Mouse (Mus musculus): ENCODE measurements at regions not wholly inside any gene's neighbourhood (a gene's known extent, or its start where the extent isn't known, plus 50 kb on each side); places are given as distances from the start of the nearest gene placed in this dataset.

GRCm38 (mm10) chr6:50009856-50010255 lies 100.2 kb upstream of the Mpp6 start:
- 72% methylated on average over 5 of the region's 5 CpGs for WGBS
- Histone ChIP-seq H3K27me3 (ENCODE audit: control insufficient read depth, insufficient read depth, low read length) (no peaks in the 10 kb centered on the region), H3K4me3 (ENCODE audit: low read depth, low read length) (no peak overlapping the region), H3K9me3 (ENCODE audit: control insufficient read depth, low read length) (no peaks in the 10 kb centered on the region), H3K4me2 (no peak overlapping the region), H3K27ac (ENCODE audit: low read depth, low read length) (no peak overlapping the region), H3K36me3 (ENCODE audit: control insufficient read depth, insufficient read depth, low read length) (no peaks in the 10 kb centered on the region), H3K4me1 (ENCODE audit: control insufficient read depth, insufficient read depth, low read length) (no peaks in the 10 kb centered on the region), H3K9ac (ENCODE audit: low read length) (no peak overlapping the region)
- no peak for ATAC-seq (ENCODE audit: low FRiP score)
- DNase-seq (ENCODE audit: low spot score, missing footprints), result no peak

DNA sequence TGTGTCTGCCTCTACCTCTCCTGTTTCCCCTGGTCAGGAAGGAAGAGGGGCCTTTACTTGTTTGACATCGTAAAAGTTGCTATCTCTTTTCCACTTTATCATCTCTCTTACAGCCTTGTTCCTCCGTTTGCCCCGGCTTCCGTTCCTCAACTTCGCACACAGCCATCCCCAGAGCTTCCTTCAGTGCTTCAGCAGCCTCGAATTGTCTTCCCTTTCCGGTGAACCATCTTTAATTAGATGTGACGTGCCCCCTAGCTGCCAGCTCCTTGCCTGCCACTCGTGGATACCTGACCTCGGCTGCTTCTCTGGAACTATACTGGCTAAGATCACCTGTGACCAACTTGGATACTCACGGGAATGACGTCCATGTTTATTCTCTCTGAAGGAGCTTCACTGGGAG lies 99.0 kb upstream of the Mpp6 start:
- Histone ChIP-seq H3K9me3 (ENCODE audit: control insufficient read depth, low read length) (no peaks in the 10 kb centered on the region), H3K9ac (ENCODE audit: low read length) (no peak overlapping the region), H3K27ac (ENCODE audit: low read depth, low read length) (no peak overlapping the region), H3K4me1 (ENCODE audit: control insufficient read depth, insufficient read depth, low read length) (no peaks in the 10 kb centered on the region), H3K4me3 (ENCODE audit: low read depth, low read length) (no peak overlapping the region), H3K36me3 (ENCODE audit: control insufficient read depth, insufficient read depth, low read length) (no peaks in the 10 kb centered on the region), H3K27me3 (ENCODE audit: control insufficient read depth, insufficient read depth, low read length) (no peaks in the 10 kb centered on the region), H3K4me2 (no peak overlapping the region)
- 86% methylated on average over 12 of the region's 12 CpGs for WGBS
- ATAC-seq (ENCODE audit: low FRiP score), result no peak
- DNase-seq (ENCODE audit: low spot score, missing footprints), result no peak

DNA sequence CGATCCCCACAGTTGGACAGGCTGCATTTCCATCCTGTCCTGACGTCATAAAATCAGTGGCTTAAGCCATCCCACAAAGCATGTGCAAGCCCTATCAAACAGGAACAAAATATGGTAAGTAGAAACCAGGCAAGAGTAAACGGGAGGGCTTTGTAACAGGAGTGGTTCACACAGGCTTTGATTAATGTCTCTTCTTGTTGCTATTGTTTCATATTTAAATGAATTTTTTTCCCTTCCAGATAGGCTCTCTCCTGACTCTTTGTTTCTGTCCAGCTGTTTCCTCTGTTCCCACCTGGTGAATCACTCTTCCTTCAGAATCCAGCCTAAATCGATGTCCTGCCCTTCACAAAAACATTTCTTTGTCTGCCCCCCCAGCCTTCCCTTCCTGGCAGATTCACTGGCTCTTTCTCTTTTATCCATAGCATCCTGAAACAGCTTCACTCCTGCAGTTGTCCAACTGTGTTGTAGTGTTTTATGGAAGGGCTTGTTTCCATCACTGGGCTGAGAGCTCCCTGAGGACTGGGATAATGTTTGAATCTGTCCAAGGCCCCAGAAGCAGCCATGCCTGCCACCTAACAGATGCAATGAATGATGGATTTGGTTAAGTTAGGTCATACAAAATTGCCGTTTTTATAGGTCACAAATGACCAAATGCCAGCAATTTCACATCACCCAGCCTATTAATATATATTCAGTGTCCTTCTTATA lies 98.1 kb upstream of the Mpp6 start:
- no peak overlapping the region for H3K9ac ChIP-seq (ENCODE audit: low read length)

GRCm38 (mm10) chr6:50013067-50013466 lies 97.0 kb upstream of the Mpp6 start:
- ATAC-seq (ENCODE audit: low FRiP score), result no peak
- WGBS, result 87% methylated on average over 5 of the region's 5 CpGs
- no peak overlapping the region for H3K27ac ChIP-seq (ENCODE audit: low read depth, low read length)
- H3K4me3 ChIP-seq (ENCODE audit: low read depth, low read length), result no peak overlapping the region
- no peaks in the 10 kb centered on the region for H3K27me3 ChIP-seq (ENCODE audit: control insufficient read depth, insufficient read depth, low read length)
- no peak for DNase-seq (ENCODE audit: low spot score, missing footprints)
- H3K4me2 ChIP-seq, result no peak overlapping the region
- no peak overlapping the region for H3K9ac ChIP-seq (ENCODE audit: low read length)
- no peaks in the 10 kb centered on the region for H3K36me3 ChIP-seq (ENCODE audit: control insufficient read depth, insufficient read depth, low read length)
- H3K4me1 ChIP-seq (ENCODE audit: control insufficient read depth, insufficient read depth, low read length), result no peaks in the 10 kb centered on the region
- H3K9me3 ChIP-seq (ENCODE audit: control insufficient read depth, low read length), result no peaks in the 10 kb centered on the region

More for the DNA sequence above, 98.1 kb upstream of the Mpp6 start:
- DNase-seq (ENCODE audit: low spot score, missing footprints), result no peak
- no peak overlapping the region for H3K27ac ChIP-seq (ENCODE audit: low read depth, low read length)
- H3K9me3 ChIP-seq (ENCODE audit: control insufficient read depth, low read length), result no peaks in the 10 kb centered on the region
- no peak overlapping the region for H3K4me3 ChIP-seq (ENCODE audit: low read depth, low read length)
- no peak overlapping the region for H3K4me2 ChIP-seq
- H3K4me1 ChIP-seq (ENCODE audit: control insufficient read depth, insufficient read depth, low read length), result no peaks in the 10 kb centered on the region
- ATAC-seq (ENCODE audit: low FRiP score), result no peak
- WGBS, result 68% methylated on average over 5 of the region's 5 CpGs
- H3K27me3 ChIP-seq (ENCODE audit: control insufficient read depth, insufficient read depth, low read length), result no peaks in the 10 kb centered on the region
- no peaks in the 10 kb centered on the region for H3K36me3 ChIP-seq (ENCODE audit: control insufficient read depth, insufficient read depth, low read length)

- H3K27ac ChIP-seq (ENCODE audit: low read depth, low read length), result no peak overlapping the region
- H3K9ac ChIP-seq (ENCODE audit: low read length), result no peak overlapping the region
- H3K27me3 ChIP-seq (ENCODE audit: control insufficient read depth, insufficient read depth, low read length), result no peaks in the 10 kb centered on the region
- no peaks in the 10 kb centered on the region for H3K9me3 ChIP-seq (ENCODE audit: control insufficient read depth, low read length)
- H3K36me3 ChIP-seq (ENCODE audit: control insufficient read depth, insufficient read depth, low read length), result no peaks in the 10 kb centered on the region
- no peaks in the 10 kb centered on the region for H3K4me1 ChIP-seq (ENCODE audit: control insufficient read depth, insufficient read depth, low read length)
- ATAC-seq (ENCODE audit: low FRiP score) (no peak), DNase-seq (ENCODE audit: low spot score, missing footprints) (no peak)
- H3K4me2 ChIP-seq, result no peak overlapping the region
- 89% methylated on average over 7 of the region's 7 CpGs for WGBS
- no peak overlapping the region for H3K4me3 ChIP-seq (ENCODE audit: low read depth, low read length)
Measured at GRCm38 (mm10) chr6:50013842-50014241, 96.2 kb upstream of the Mpp6 start.

GRCm38 (mm10) chr6:50027981-50028380 lies 82.1 kb upstream of the Mpp6 start:
- WGBS, result 91% methylated on average over 6 of the region's 6 CpGs
- H3K4me1 ChIP-seq (ENCODE audit: control insufficient read depth, insufficient read depth, low read length), result no peaks in the 10 kb centered on the region
- H3K9me3 ChIP-seq (ENCODE audit: control insufficient read depth, low read length), result no peaks in the 10 kb centered on the region

DNA sequence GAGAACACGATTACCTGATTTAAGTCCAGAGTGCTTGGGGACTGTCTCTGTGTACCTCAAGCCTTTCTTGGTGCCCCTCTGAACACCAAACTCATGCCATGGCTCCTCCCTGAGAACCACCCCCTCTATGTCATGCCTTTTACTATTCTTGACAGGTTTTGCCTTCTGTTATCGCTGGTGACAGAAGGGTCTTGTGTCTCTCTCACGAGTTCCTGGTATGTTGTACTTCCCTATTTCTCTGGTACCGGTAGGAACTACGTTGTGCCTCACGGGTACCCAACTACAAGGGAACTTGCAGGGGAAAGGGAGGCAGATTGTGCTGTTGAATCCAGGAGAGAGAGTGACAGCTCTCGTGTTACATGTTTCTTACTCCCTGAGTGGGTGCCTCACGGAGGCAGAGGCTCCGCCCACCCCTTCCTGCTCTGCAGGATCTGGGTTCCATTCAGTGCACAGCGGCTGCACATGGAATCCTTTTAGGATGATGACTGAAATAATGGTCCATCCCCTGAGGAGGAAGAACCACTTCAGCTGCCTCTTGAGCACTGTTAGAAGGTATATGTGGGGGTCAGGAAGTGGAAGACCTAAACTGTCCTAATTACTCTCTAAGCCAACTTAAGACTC lies 80.0 kb upstream of the Mpp6 start:
- WGBS, result 70% methylated on average over 10 of the region's 10 CpGs
- Histone ChIP-seq H3K9me3 (ENCODE audit: control insufficient read depth, low read length) (no peaks in the 10 kb centered on the region), H3K27me3 (ENCODE audit: control insufficient read depth, insufficient read depth, low read length) (no peaks in the 10 kb centered on the region), H3K4me1 (ENCODE audit: control insufficient read depth, insufficient read depth, low read length) (no peaks in the 10 kb centered on the region), H3K36me3 (ENCODE audit: control insufficient read depth, insufficient read depth, low read length) (no peaks in the 10 kb centered on the region), H3K4me3 (ENCODE audit: low read depth, low read length) (no peak overlapping the region), H3K27ac (ENCODE audit: low read depth, low read length) (no peak overlapping the region), H3K4me2 (no peak overlapping the region), H3K9ac (ENCODE audit: low read length) (no peak overlapping the region)
- DNase-seq (ENCODE audit: low spot score, missing footprints), result no peak
- ATAC-seq (ENCODE audit: low FRiP score), result no peak

More at GRCm38 (mm10) chr6:50027981-50028380, 82.1 kb upstream of the Mpp6 start:
- Histone ChIP-seq H3K36me3 (ENCODE audit: control insufficient read depth, insufficient read depth, low read length) (no peaks in the 10 kb centered on the region), H3K4me3 (ENCODE audit: low read depth, low read length) (no peak overlapping the region), H3K27me3 (ENCODE audit: control insufficient read depth, insufficient read depth, low read length) (no peaks in the 10 kb centered on the region), H3K9ac (ENCODE audit: low read length) (no peak overlapping the region), H3K27ac (ENCODE audit: low read depth, low read length) (no peak overlapping the region), H3K4me2 (no peak overlapping the region)
- no peak for DNase-seq (ENCODE audit: low spot score, missing footprints)
- ATAC-seq (ENCODE audit: low FRiP score), result no peak

GRCm38 (mm10) chr6:50031356-50031755 lies 78.7 kb upstream of the Mpp6 start:
- Histone ChIP-seq H3K27me3 (ENCODE audit: control insufficient read depth, insufficient read depth, low read length) (no peaks in the 10 kb centered on the region), H3K4me3 (ENCODE audit: low read depth, low read length) (no peak overlapping the region), H3K27ac (ENCODE audit: low read depth, low read length) (no peak overlapping the region), H3K36me3 (ENCODE audit: control insufficient read depth, insufficient read depth, low read length) (no peaks in the 10 kb centered on the region), H3K4me1 (ENCODE audit: control insufficient read depth, insufficient read depth, low read length) (no peaks in the 10 kb centered on the region), H3K9me3 (ENCODE audit: control insufficient read depth, low read length) (no peaks in the 10 kb centered on the region), H3K4me2 (no peak overlapping the region), H3K9ac (ENCODE audit: low read length) (no peak overlapping the region)
- no peak for ATAC-seq (ENCODE audit: low FRiP score)
- 61% methylated on average over 5 of the region's 5 CpGs for WGBS
- peak; percentile 33 for DNase-seq (ENCODE audit: low spot score, missing footprints)

GRCm38 (mm10) chr6:50032894-50033595 lies 77.0 kb upstream of the Mpp6 start:
- H3K9me3 ChIP-seq (ENCODE audit: control insufficient read depth, low read length), result no peaks in the 10 kb centered on the region
- no peak for DNase-seq (ENCODE audit: low spot score, missing footprints)
- H3K27me3 ChIP-seq (ENCODE audit: control insufficient read depth, insufficient read depth, low read length), result no peaks in the 10 kb centered on the region
- no peak overlapping the region for H3K4me3 ChIP-seq (ENCODE audit: low read depth, low read length)
- ATAC-seq (ENCODE audit: low FRiP score), result no peak
- H3K4me1 ChIP-seq (ENCODE audit: control insufficient read depth, insufficient read depth, low read length), result no peaks in the 10 kb centered on the region
- H3K9ac ChIP-seq (ENCODE audit: low read length), result no peak overlapping the region
- no peak overlapping the region for H3K27ac ChIP-seq (ENCODE audit: low read depth, low read length)
- 62% methylated on average over 15 of the region's 15 CpGs for WGBS
- no peaks in the 10 kb centered on the region for H3K36me3 ChIP-seq (ENCODE audit: control insufficient read depth, insufficient read depth, low read length)
- no peak overlapping the region for H3K4me2 ChIP-seq
